Mouse (Mus musculus): ENCODE measurements around the gene Tjp3.

GRCm38 (mm10) chr10:81301321-81301720, 9.9 kb upstream of the Tjp3 start:
- TF ChIP-seq EP300 (IDR thresholded peaks at IDR 0.05; ENCODE audit: low read depth) (no peak), CTCF (IDR thresholded peaks at IDR 0.05; ENCODE audit: low read depth) (no peak)
